ENCODE assay signal across 14 mouse cellular contexts in genomic region chr16:50509529-50509895, GRCm38 (mm10).
"Had no signal": no experiment of that assay in that cellular context is flagged by ENCODE, and none has a peak within 500 bp of the region (broad histone marks: within the 10 kb centered on the region; RNA-seq: fewer than 3 reads in every experiment).

No protein-coding gene starts in this region.

- ATAC-seq: midbrain, embryonic 16.5 days had no signal

- H3K4me2 ChIP-seq: kidney, embryonic 15.5 days; liver, embryonic 13.5 days; midbrain, embryonic 11.5 days; neural tube, embryonic 13.5 days had no signal

- H3K36me3 ChIP-seq: kidney, embryonic 15.5 days; liver, embryonic 13.5 days; neural tube, embryonic 13.5 days had no signal

- H3K4me3 ChIP-seq: kidney, embryonic 15.5 days; liver, embryonic 13.5 days; myocyte; neural tube, embryonic 13.5 days had no signal

- H3K4me1 ChIP-seq: kidney, embryonic 15.5 days; liver, embryonic 13.5 days; neural tube, embryonic 13.5 days had no signal

- H3K27ac ChIP-seq: kidney, embryonic 15.5 days; liver, embryonic 13.5 days; neural tube, embryonic 13.5 days had no signal

- H3K9me3 ChIP-seq: kidney, embryonic 15.5 days; liver, embryonic 13.5 days; neural tube, embryonic 13.5 days had no signal

- H3K27me3 ChIP-seq: kidney, embryonic 15.5 days; liver, embryonic 13.5 days; neural tube, embryonic 13.5 days had no signal

- H3K9ac ChIP-seq: kidney, embryonic 15.5 days; liver, embryonic 13.5 days; neural tube, embryonic 13.5 days had no signal

- DNase-seq: kidney, adult 8-10 months; kidney, postnatal 10 days; kidney, postnatal 36 days; liver, embryonic 13.5 days; lung, adult 2 months; lung, postnatal 14 days; lung, postnatal 4 days; thymus, adult 18-20 months; thymus, postnatal 36 days had no signal
